Mouse (Mus musculus): Measurements from ENCODE around the gene Cd300ld2. TPM values are rescaled to one million over a fixed set of nuclear protein-coding genes. Genes with fewer than 3 reads are reported as not detected.
"Not testable (repeated sequence)": the region's sequence is repeated elsewhere in the genome, so short reads cannot be mapped to it uniquely, and the experiment has no call there.

Cd300ld2 gene
- total RNA-seq (2021): not detected
- long read RNA-seq, experiment 1: 0 reads
- long read RNA-seq, experiment 2: 0 reads

- intact Hi-C loops (cut with DNase I; ENCODE audit: low total_unique reads); DNase-seq: not testable (repeated sequence)
Observed at GRCm38 (mm10) chr11:115016093-115016492, at the start of gene Cd300ld2. Gene Cd300ld2, minus strand, starts transcription at chr11:115016193.

GRCm38 (mm10) chr11:115062077-115062476 is 46.1 kb upstream of the Cd300ld2 start, which contains the start of gene Cd300e:
Gene Cd300e, minus strand, starts transcription at chr11:115062177.
- intact Hi-C loops (cut with DNase I; ENCODE audit: low total_unique reads): no loop called here
- DNase-seq: no peak

GRCm38 (mm10) chr11:115059797-115060196 is 43.8 kb upstream of the Cd300ld2 start:
- no peak for DNase-seq
- intact Hi-C loops (cut with DNase I; ENCODE audit: low total_unique reads): no loop called here

- no peak for DNase-seq
- intact Hi-C loops (cut with DNase I; ENCODE audit: low total_unique reads): no loop called here
Observed at GRCm38 (mm10) chr11:115058701-115059100, 42.7 kb upstream of the Cd300ld2 start.

- DNase-seq: no peak
- intact Hi-C loops (cut with DNase I; ENCODE audit: low total_unique reads): no loop called here
Observed at GRCm38 (mm10) chr11:115054537-115054936, 38.5 kb upstream of the Cd300ld2 start.

GRCm38 (mm10) chr11:115052991-115053390 is 37.0 kb upstream of the Cd300ld2 start:
- no peak for DNase-seq
- intact Hi-C loops (cut with DNase I; ENCODE audit: low total_unique reads): no loop called here

- intact Hi-C loops (cut with DNase I; ENCODE audit: low total_unique reads): no loop called here
- peak; percentile 18 for DNase-seq
Observed at GRCm38 (mm10) chr11:115052206-115052605, 36.2 kb upstream of the Cd300ld2 start.

GRCm38 (mm10) chr11:115049282-115049895 is 33.4 kb upstream of the Cd300ld2 start:
- no peak for DNase-seq
- intact Hi-C loops (cut with DNase I; ENCODE audit: low total_unique reads): no loop called here

GRCm38 (mm10) chr11:115048259-115048658 is 32.3 kb upstream of the Cd300ld2 start, which contains the start of gene Cd300ld3:
Gene Cd300ld3, minus strand, starts transcription at chr11:115048409.
- no peak for DNase-seq
- intact Hi-C loops (cut with DNase I; ENCODE audit: low total_unique reads): no loop called here

- DNase-seq; intact Hi-C loops (cut with DNase I; ENCODE audit: low total_unique reads): not testable (repeated sequence)
Observed at GRCm38 (mm10) chr11:115037669-115038068, 21.7 kb upstream of the Cd300ld2 start, which contains the start of gene Cd300ld5. Gene Cd300ld5, minus strand, starts transcription at chr11:115037769.

- DNase-seq; intact Hi-C loops (cut with DNase I; ENCODE audit: low total_unique reads): not testable (repeated sequence)
Observed at GRCm38 (mm10) chr11:115026912-115027311, 10.9 kb upstream of the Cd300ld2 start, which contains the start of gene Cd300ld4. Gene Cd300ld4, minus strand, starts transcription at chr11:115027012.

GRCm38 (mm10) chr11:115004070-115004469 is 11.9 kb downstream of the Cd300ld2 start:
- no peak for DNase-seq
- intact Hi-C loops (cut with DNase I; ENCODE audit: low total_unique reads): no loop called here

- intact Hi-C loops (cut with DNase I; ENCODE audit: low total_unique reads): no loop called here
- peak; percentile 7 for DNase-seq
Observed at GRCm38 (mm10) chr11:115001474-115002040, 14.4 kb downstream of the Cd300ld2 start, which contains the start of gene Cd300c2. Gene Cd300c2, minus strand, starts transcription at chr11:115001880.

GRCm38 (mm10) chr11:114989793-114990192 is 26.2 kb downstream of the Cd300ld2 start, which contains the start of gene Cd300ld:
Gene Cd300ld, minus strand, starts transcription at chr11:114989922.
- no peak for DNase-seq
- intact Hi-C loops (cut with DNase I; ENCODE audit: low total_unique reads): no loop called here

GRCm38 (mm10) chr11:114981866-114982265 is 34.1 kb downstream of the Cd300ld2 start:
- DNase-seq: no peak
- intact Hi-C loops (cut with DNase I; ENCODE audit: low total_unique reads): no loop called here

GRCm38 (mm10) chr11:114972726-114973125 is 43.3 kb downstream of the Cd300ld2 start:
- intact Hi-C loops (cut with DNase I; ENCODE audit: low total_unique reads): no loop called here
- no peak for DNase-seq

- intact Hi-C loops (cut with DNase I; ENCODE audit: low total_unique reads): no loop called here
Observed at GRCm38 (mm10) chr11:114968752-114969207, 47.2 kb downstream of the Cd300ld2 start, which contains the start of gene Cd300c. Gene Cd300c, minus strand, starts transcription at chr11:114969157.

GRCm38 (mm10) chr11:114965182-114965828 is 50.7 kb downstream of the Cd300ld2 start:
- DNase-seq: no peak
- intact Hi-C loops (cut with DNase I; ENCODE audit: low total_unique reads): no loop called here

More at GRCm38 (mm10) chr11:114968752-114969207, 47.2 kb downstream of the Cd300ld2 start, which contains the start of gene Cd300c:
- DNase-seq: no peak

- DNase-seq: no peak
- intact Hi-C loops (cut with DNase I; ENCODE audit: low total_unique reads): no loop called here
Observed at GRCm38 (mm10) chr11:114960369-114960768, 55.6 kb downstream of the Cd300ld2 start.
